ENCODE assay signal across 20 mouse cellular contexts in genomic region chr16:10300231-10301186, GRCm38 (mm10). TPM values are rescaled to one million over a fixed set of nuclear protein-coding genes. Genes with fewer than 3 reads are reported as not detected.
DNase-seq lines count a peak whose midpoint lies in the region; ATAC-seq and TF ChIP-seq lines count a peak whose summit lies in the region.
"Had no signal": no experiment of that assay in that cellular context is flagged by ENCODE, and none has a peak within 500 bp of the region (broad histone marks: within the 10 kb centered on the region; RNA-seq: fewer than 3 reads in every experiment).

No protein-coding gene starts in this region.

- peak overlapping the region; percentile 43 for H3K27ac ChIP-seq in heart, embryonic 13.5 days (replicated peaks)
- H3K27ac ChIP-seq in liver, embryonic 13.5 days, result no peak overlapping the region
- H3K27ac ChIP-seq in bone marrow macrophage, adult 2 months (ENCODE audit: insufficient read depth, low read depth, low read length), result peak overlapping the region; percentile 20; the same call in 1 of the 2 replicates
- H3K27ac ChIP-seq in midbrain, embryonic 10.5 days (replicated peaks), result no peak overlapping the region
- H3K27ac ChIP-seq: embryonic facial prominence, embryonic 12.5 days; forebrain, embryonic 15.5 days; limb, embryonic 12.5 days; midbrain, embryonic 12.5 days; neural tube, embryonic 15.5 days had no signal

- H3K4me3 ChIP-seq in heart, embryonic 13.5 days, result no peak overlapping the region
- no peak overlapping the region for H3K4me3 ChIP-seq in liver, embryonic 13.5 days (replicated peaks)
- H3K4me3 ChIP-seq in bone marrow macrophage, adult 2 months (ENCODE audit: insufficient read depth, low read length), result no peak overlapping the region
- H3K4me3 ChIP-seq in midbrain, embryonic 10.5 days, result no peak overlapping the region
- H3K4me3 ChIP-seq: embryonic facial prominence, embryonic 12.5 days; forebrain, embryonic 15.5 days; limb, embryonic 12.5 days; midbrain, embryonic 12.5 days; neural tube, embryonic 15.5 days had no signal

- no peak for DNase-seq in heart, adult 8-10 months (ENCODE audit: low spot score)
- no peak for DNase-seq in liver, embryonic 13.5 days
- DNase-seq in liver, result no peak
- DNase-seq in lung, postnatal 25 days (ENCODE audit: low spot score), result peak; percentile 50
- DNase-seq in midbrain, embryonic 10.5 days (ENCODE audit: low spot score), result no peak
- DNase-seq: adrenal gland, postnatal 25 days; B cell, adult 2 months; cerebellum, adult 8-10 months; kidney, adult 18-20 months; right cerebral cortex, postnatal 4 days had no signal

- no peak overlapping the region for H3K4me2 ChIP-seq in heart, embryonic 13.5 days
- H3K4me2 ChIP-seq in liver, embryonic 13.5 days, result peak overlapping the region; percentile 14; the same call in 1 of the 2 replicates
- H3K4me2 ChIP-seq: embryonic facial prominence, embryonic 12.5 days; forebrain, embryonic 15.5 days; limb, embryonic 12.5 days; midbrain, embryonic 12.5 days; neural tube, embryonic 15.5 days had no signal

- ATAC-seq in heart, embryonic 13.5 days (ENCODE audit: extremely low read depth, insufficient number of reproducible peaks, low FRiP score, low TSS enrichment), result no peak
- no peak for ATAC-seq in liver, embryonic 13.5 days (ENCODE audit: low read depth)
- ATAC-seq in activated CD4-positive, CD25-positive, alpha-beta regulatory T cell, adult 4 months, result no peak
- ATAC-seq: forebrain, embryonic 15.5 days; hindbrain, embryonic 16.5 days; Patski had no signal

- no peaks in the 10 kb centered on the region for H3K27me3 ChIP-seq in heart, embryonic 13.5 days (replicated peaks)
- no peaks in the 10 kb centered on the region for H3K27me3 ChIP-seq in liver, embryonic 13.5 days
- H3K27me3 ChIP-seq in midbrain, embryonic 10.5 days (ENCODE audit: low read depth, poor library complexity, severe bottlenecking), result no peaks in the 10 kb centered on the region
- H3K27me3 ChIP-seq: embryonic facial prominence, embryonic 12.5 days; forebrain, embryonic 15.5 days; limb, embryonic 12.5 days; midbrain, embryonic 12.5 days; neural tube, embryonic 15.5 days; Patski had no signal

- no peaks in the 10 kb centered on the region for H3K36me3 ChIP-seq in heart, embryonic 13.5 days
- H3K36me3 ChIP-seq in liver, embryonic 13.5 days, result no peaks in the 10 kb centered on the region
- no peaks in the 10 kb centered on the region for H3K36me3 ChIP-seq in midbrain, embryonic 10.5 days
- H3K36me3 ChIP-seq: embryonic facial prominence, embryonic 12.5 days; forebrain, embryonic 15.5 days; limb, embryonic 12.5 days; midbrain, embryonic 12.5 days; neural tube, embryonic 15.5 days had no signal

- peaks cover 31% of the 10 kb centered on the region for H3K4me1 ChIP-seq in heart, embryonic 13.5 days
- H3K4me1 ChIP-seq in liver, embryonic 13.5 days (replicated peaks), result no peaks in the 10 kb centered on the region; the same call in 1 of the 2 replicates
- H3K4me1 ChIP-seq in bone marrow macrophage, adult 2 months (ENCODE audit: control insufficient read depth, insufficient read depth, low read length), result peaks cover 42% of the 10 kb centered on the region
- H3K4me1 ChIP-seq in midbrain, embryonic 10.5 days, result no peaks in the 10 kb centered on the region
- H3K4me1 ChIP-seq: embryonic facial prominence, embryonic 12.5 days; midbrain, embryonic 12.5 days had no signal

- H3K9ac ChIP-seq in heart, embryonic 13.5 days, result peak overlapping the region; percentile 52; the same call in 1 of the 2 replicates
- H3K9ac ChIP-seq in liver, embryonic 13.5 days, result no peak overlapping the region
- H3K9ac ChIP-seq: embryonic facial prominence, embryonic 12.5 days; forebrain, embryonic 15.5 days; limb, embryonic 12.5 days; midbrain, embryonic 12.5 days; neural tube, embryonic 15.5 days had no signal

- TF ChIP-seq CTCF in bone marrow macrophage, adult 2 months (IDR thresholded peaks at IDR 0.05; ENCODE audit: low read depth, low read length), result no peak

- no peak for TF ChIP-seq POLR2A in bone marrow macrophage, adult 2 months (IDR thresholded peaks at IDR 0.05; ENCODE audit: borderline replicate concordance, low read depth, low read length)

- no peaks in the 10 kb centered on the region for H3K9me3 ChIP-seq in heart, embryonic 13.5 days
- H3K9me3 ChIP-seq in liver, embryonic 13.5 days (replicated peaks), result no peaks in the 10 kb centered on the region
- H3K9me3 ChIP-seq in midbrain, embryonic 10.5 days (replicated peaks), result no peaks in the 10 kb centered on the region
- H3K9me3 ChIP-seq: embryonic facial prominence, embryonic 12.5 days; forebrain, embryonic 15.5 days; midbrain, embryonic 12.5 days; neural tube, embryonic 15.5 days had no signal

- WGBS in heart, embryonic 13.5 days, result 61% methylated on average over 3 of the region's 3 CpGs
- 47% methylated on average over 3 of the region's 3 CpGs for WGBS in liver, embryonic 13.5 days (ENCODE audit: insufficient replicate concordance)
- WGBS in midbrain, embryonic 10.5 days, result 85% methylated on average over 3 of the region's 3 CpGs

RNA-seq across cellular contexts. Expression of gene Emp2, which starts 13.3 kb away (rescaled TPM):
- polyA plus RNA-seq in heart, embryonic 13.5 days (2015; fragmentation: Nextera tagmentation; extraction: Ambion mirVana), result 23.3 and 23.9 TPM in 2 replicates
- total RNA-seq in heart, adult 8-10 months (2022), result 10 to 100 TPM; 32.6 to 40.9 (median 37.7) TPM
- polyA plus RNA-seq in liver, embryonic 13.5 days (2015; fragmentation: Nextera tagmentation; extraction: Ambion mirVana), result 4.4 and 5.5 TPM in 2 replicates
- polyA plus RNA-seq in bone marrow macrophage, adult 2 months (2012; ENCODE audit: insufficient read depth, insufficient read length, missing spikeins), result 8.0 and 9.1 TPM in 2 replicates
- polyA plus RNA-seq in midbrain, embryonic 10.5 days (2016; fragmentation: Nextera tagmentation; extraction: Ambion mirVana), result 3.3 and 4.8 TPM in 2 replicates
- under 1 TPM in 1 of 2 experiments, not detected in 1; 0.08 TPM for polyA plus RNA-seq in activated CD4-positive, CD25-positive, alpha-beta regulatory T cell, adult 4 months (2017; shearing (Covaris generic))

Comparison
In these comparisons a context has a peak if more than half of its experiments do, and no peak if none do; other contexts are left out.
1. H3K27ac ChIP-seq: peak in heart, embryonic 13.5 days (single experiment) and bone marrow macrophage, adult 2 months (single experiment); none in liver, embryonic 13.5 days (single experiment) and midbrain, embryonic 10.5 days (single experiment).